Mouse (Mus musculus) heart, embryonic 11.5 days (tissue): Measurements from ENCODE around the gene Ddx20. TPM values are rescaled to one million over a fixed set of nuclear protein-coding genes. Genes with fewer than 3 reads are reported as not detected.

Source experiments
- ATAC-seq: fragments of 200-750 bp; cut with Nextera tagmentation; replicated peaks from 2 replicates; pipeline ENCODE4 v1.8.0; 2017; ENCODE audit warnings: moderate library complexity; ENCODE audit not compliant: insufficient number of reproducible peaks, low FRiP score, low TSS enrichment
- H3K27ac ChIP-seq: fragments of 300-500 bp; sonication (generic); 2 replicates; pipeline ENCODE4 v1.5.1; 2014; ENCODE audit warnings: mild to moderate bottlenecking, low read depth, low read length
- H3K27me3 ChIP-seq: fragments of 300-500 bp; sonication (generic); 2 replicates; pipeline ENCODE4 v1.6.1; 2014; ENCODE audit warnings: mild to moderate bottlenecking, low read length, mixed read lengths; ENCODE audit not compliant: control insufficient read depth, insufficient read depth
- H3K36me3 ChIP-seq: fragments of 300-500 bp; sonication (generic); 2 replicates; pipeline ENCODE4 v1.6.1; 2014; ENCODE audit warnings: mild to moderate bottlenecking, low read length, moderate library complexity, mixed read lengths; ENCODE audit not compliant: control insufficient read depth, insufficient read depth
- H3K4me1 ChIP-seq: fragments of 300-500 bp; sonication (generic); 2 replicates; pipeline ENCODE4 v1.6.1; 2014; ENCODE audit warnings: low read length; ENCODE audit not compliant: control insufficient read depth, insufficient read depth
- H3K4me2 ChIP-seq: fragments of 300-500 bp; sonication (generic); 2 replicates; pipeline ENCODE4 v1.6.1; 2014; ENCODE audit warnings: mild to moderate bottlenecking, moderate library complexity
- H3K4me3 ChIP-seq: fragments of 300-500 bp; sonication (generic); 2 replicates; pipeline ENCODE4 v1.5.1; 2014; ENCODE audit warnings: low read depth, low read length
- H3K9ac ChIP-seq: fragments of 300-500 bp; sonication (generic); 2 replicates; pipeline ENCODE4 v1.6.1; 2014; ENCODE audit warnings: mild to moderate bottlenecking, low read depth, low read length, moderate library complexity
- H3K9me3 ChIP-seq: fragments of 300-500 bp; sonication (generic); replicated peaks from 2 replicates; pipeline ENCODE4 v1.6.1; 2016; ENCODE audit warnings: low read length; ENCODE audit not compliant: control insufficient read depth
- WGBS: fragments of 180-500 bp; shearing (Covaris S2); extraction: QIAGEN DNeasy Blood & Tissue Kit; methylation state at CpG from one replicate; pipeline ENCODE4 v1.1.7; 2014; ENCODE audit not compliant: insufficient replicate concordance; 5-methylcytosine and 5-hydroxymethylcytosine counted together
- polyA plus RNA-seq: library from polyadenylated mRNA; unstranded; fragments of >200 nt; fragmentation: Nextera tagmentation; extraction: Ambion mirVana; gene quantifications from 2 replicates; pipeline ENCODE4 v1.2.1, GENCODE M21; 2014

Ddx20 gene
- polyA plus RNA-seq, 1 experiment from 2014 or later, result 23.6 TPM

GRCm38 (mm10) chr3:105693327-105694080, 6.1 kb upstream of the Ddx20 start:
- H3K27me3 ChIP-seq, result peaks cover 11% of the 10 kb centered on the region; the same call in 1 of the 2 replicates
- H3K27ac ChIP-seq, result no peak overlapping the region
- no peak overlapping the region for H3K9ac ChIP-seq
- peaks cover 19% of the 10 kb centered on the region for H3K4me1 ChIP-seq
- no peak overlapping the region for H3K4me3 ChIP-seq
- no peaks in the 10 kb centered on the region for H3K36me3 ChIP-seq
- H3K4me2 ChIP-seq, result no peak overlapping the region
- WGBS, result 55% methylated on average over 14 of the region's 14 CpGs
- no peaks in the 10 kb centered on the region for H3K9me3 ChIP-seq
- no peak for ATAC-seq

- Histone ChIP-seq H3K9me3 (no peaks in the 10 kb centered on the region), H3K4me3 (no peak overlapping the region), H3K36me3 (no peaks in the 10 kb centered on the region), H3K4me1 (peaks cover 8% of the 10 kb centered on the region), H3K27ac (no peak overlapping the region), H3K9ac (no peak overlapping the region), H3K4me2 (no peak overlapping the region), H3K27me3 (peaks cover 4% of the 10 kb centered on the region; the same call in 1 of the 2 replicates)
- WGBS, result 88% methylated on average over 2 of the region's 2 CpGs
- ATAC-seq, result no peak
Observed at GRCm38 (mm10) chr3:105688536-105688935, 1.2 kb upstream of the Ddx20 start.

DNA sequence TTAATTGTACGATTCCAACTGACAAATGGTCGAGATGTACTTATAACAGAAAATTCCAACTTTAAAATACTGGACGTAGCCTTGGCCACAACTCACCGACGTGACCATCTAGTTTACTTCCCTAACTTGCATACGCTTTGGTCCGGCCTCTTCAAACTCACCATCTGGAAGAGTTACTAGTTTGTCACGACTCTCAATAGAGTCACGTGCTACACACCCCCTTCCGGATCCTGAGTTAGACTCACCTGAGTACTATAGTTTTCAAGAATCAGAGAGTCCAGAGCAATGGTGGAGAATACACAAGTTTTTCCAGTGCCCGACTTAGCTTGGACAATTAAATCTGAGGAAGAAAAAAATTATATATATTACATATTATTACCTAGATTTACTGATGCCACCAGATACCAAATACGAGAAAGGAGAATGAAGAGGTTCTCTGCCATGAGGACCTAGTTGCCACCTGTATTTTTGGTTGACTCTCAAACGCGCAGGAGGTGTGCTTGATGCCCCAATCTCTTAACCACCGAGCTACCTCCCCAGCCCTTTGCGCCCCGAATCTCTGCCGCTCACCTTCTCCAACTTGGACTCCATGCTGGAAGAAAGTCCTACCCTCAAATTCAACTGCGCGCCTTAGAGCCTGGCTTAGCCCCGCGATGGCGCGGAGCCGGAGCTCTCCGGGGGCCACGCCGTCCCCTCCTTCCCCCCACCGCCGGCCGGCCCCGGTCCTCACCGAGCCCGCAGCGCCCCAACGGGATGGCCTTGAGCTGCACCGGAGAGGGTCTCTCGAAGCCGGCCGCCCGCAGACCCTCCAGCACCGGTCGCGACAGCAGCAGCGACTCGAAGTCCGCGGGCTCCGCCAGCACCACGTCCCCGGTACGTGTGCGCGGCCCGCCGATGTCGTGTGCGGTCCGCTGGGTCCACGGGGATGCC, 715 bp downstream of the Ddx20 start:
- peak overlapping the region; percentile 91 for H3K4me3 ChIP-seq
- H3K27me3 ChIP-seq, result no peaks in the 10 kb centered on the region
- H3K9me3 ChIP-seq, result no peaks in the 10 kb centered on the region
- 8% methylated on average over 60 of the region's 60 CpGs for WGBS
- peak overlapping the region; percentile 83 for H3K4me2 ChIP-seq
- peak overlapping the region; percentile 96 for H3K9ac ChIP-seq
- H3K36me3 ChIP-seq, result peaks cover 4% of the 10 kb centered on the region; the same call in 1 of the 2 replicates
- peaks cover 6% of the 10 kb centered on the region; the same call in 1 of the 2 replicates for H3K4me1 ChIP-seq
- peak overlapping the region; percentile 77 for H3K27ac ChIP-seq
- ATAC-seq, result peak; percentile 68

DNA sequence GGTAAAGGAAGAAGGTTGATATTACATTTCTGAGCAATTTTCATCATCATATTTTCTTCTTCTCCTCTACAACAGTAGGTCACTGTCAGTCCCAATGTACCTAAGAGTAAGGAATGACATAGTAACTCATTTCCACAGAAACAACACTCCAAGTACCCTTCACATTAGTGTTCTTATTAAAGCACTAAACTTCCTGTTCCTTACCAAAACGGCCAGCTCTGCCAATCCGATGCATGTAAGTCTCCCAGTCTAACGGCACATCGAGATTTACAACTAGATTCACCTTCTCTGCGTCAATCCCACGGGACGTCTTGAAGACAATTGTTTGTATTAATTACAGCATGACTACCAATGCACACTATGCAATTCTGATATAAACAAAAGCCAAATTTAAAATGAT, 7.0 kb downstream of the Ddx20 start:
- 91% methylated on average over 7 of the region's 7 CpGs for WGBS
- Histone ChIP-seq H3K9me3 (no peaks in the 10 kb centered on the region), H3K36me3 (peaks cover 15% of the 10 kb centered on the region; the same call in 1 of the 2 replicates), H3K27me3 (no peaks in the 10 kb centered on the region), H3K9ac (no peak overlapping the region), H3K4me3 (no peak overlapping the region), H3K4me2 (no peak overlapping the region), H3K4me1 (no peaks in the 10 kb centered on the region), H3K27ac (no peak overlapping the region)
- no peak for ATAC-seq

GRCm38 (mm10) chr3:105675932-105676331, 11.4 kb downstream of the Ddx20 start:
- H3K27me3 ChIP-seq, result no peaks in the 10 kb centered on the region
- 49% methylated on average over 2 of the region's 2 CpGs for WGBS
- no peak overlapping the region for H3K4me2 ChIP-seq
- no peak for ATAC-seq
- H3K9me3 ChIP-seq, result no peaks in the 10 kb centered on the region
- no peak overlapping the region for H3K27ac ChIP-seq
- no peak overlapping the region for H3K9ac ChIP-seq
- no peak overlapping the region for H3K4me3 ChIP-seq
- peaks cover 11% of the 10 kb centered on the region; the same call in 1 of the 2 replicates for H3K36me3 ChIP-seq
- no peaks in the 10 kb centered on the region for H3K4me1 ChIP-seq

DNA sequence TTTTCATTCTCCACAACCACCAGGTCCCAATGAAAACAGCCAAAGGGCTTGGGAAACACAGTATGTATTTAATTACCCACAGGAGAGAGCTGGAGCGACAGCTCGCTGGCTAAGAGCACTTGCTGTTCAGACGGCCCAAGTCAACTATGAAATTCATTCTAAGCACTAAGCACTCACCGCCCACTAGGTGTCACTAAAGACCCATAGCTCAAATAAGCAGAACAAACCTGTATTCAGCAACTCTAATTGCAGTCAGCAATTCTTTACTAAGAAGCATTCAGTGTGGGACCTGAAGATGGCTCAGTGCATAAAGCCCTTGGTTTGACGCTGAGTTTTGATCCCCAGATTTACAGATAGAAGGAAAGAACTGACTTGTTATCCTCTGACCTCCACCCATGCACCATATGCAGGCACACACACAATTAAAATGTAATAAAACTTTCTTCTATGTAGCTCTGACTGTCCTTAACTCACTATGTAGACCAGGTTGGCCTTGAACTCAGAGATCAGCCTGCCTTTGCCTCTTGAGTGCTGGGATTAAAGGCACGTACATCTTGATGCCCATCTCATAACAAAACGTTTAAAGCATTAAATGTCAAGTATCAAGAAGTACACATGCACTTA, 12.7 kb downstream of the Ddx20 start:
- Histone ChIP-seq H3K27ac (no peak overlapping the region), H3K27me3 (no peaks in the 10 kb centered on the region), H3K9me3 (no peaks in the 10 kb centered on the region), H3K4me2 (no peak overlapping the region), H3K9ac (no peak overlapping the region), H3K4me3 (no peak overlapping the region), H3K36me3 (peaks cover 11% of the 10 kb centered on the region; the same call in 1 of the 2 replicates), H3K4me1 (no peaks in the 10 kb centered on the region)
- ATAC-seq, result 0 out of 2 replicates have a peak, but pooled peaks have one; percentile 18
- 21% methylated on average over 7 of the region's 7 CpGs for WGBS

DNA sequence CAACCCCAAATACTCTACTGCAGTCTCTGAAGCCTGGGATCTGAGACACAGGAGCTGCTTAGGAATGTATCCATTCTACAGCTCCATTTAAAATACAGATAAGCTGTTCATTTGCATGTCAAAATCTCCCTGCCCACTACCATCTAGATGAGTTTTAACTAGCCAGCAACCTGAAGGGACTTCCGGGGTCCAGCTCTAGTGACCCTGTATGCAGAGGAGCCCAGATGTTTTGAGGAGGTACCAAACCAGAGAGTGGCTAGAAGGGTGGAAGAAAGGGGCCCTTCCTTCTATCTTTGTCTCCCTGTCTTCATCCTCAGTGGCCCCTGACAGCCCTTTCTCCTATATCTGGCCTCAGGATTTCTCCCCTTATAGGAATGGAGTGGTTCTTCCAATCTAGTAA, 16.6 kb downstream of the Ddx20 start:
- Histone ChIP-seq H3K4me2 (no peak overlapping the region), H3K9ac (no peak overlapping the region), H3K4me3 (no peak overlapping the region), H3K4me1 (no peaks in the 10 kb centered on the region), H3K27ac (no peak overlapping the region), H3K36me3 (no peaks in the 10 kb centered on the region), H3K9me3 (no peaks in the 10 kb centered on the region), H3K27me3 (no peaks in the 10 kb centered on the region)
- WGBS, result 80% methylated on average over 1 of the region's 1 CpGs
- no peak for ATAC-seq

GRCm38 (mm10) chr3:105669776-105670175, 17.6 kb downstream of the Ddx20 start:
- Histone ChIP-seq H3K36me3 (no peaks in the 10 kb centered on the region), H3K4me2 (no peak overlapping the region), H3K9ac (no peak overlapping the region), H3K27me3 (no peaks in the 10 kb centered on the region), H3K27ac (no peak overlapping the region), H3K4me3 (no peak overlapping the region), H3K4me1 (no peaks in the 10 kb centered on the region), H3K9me3 (no peaks in the 10 kb centered on the region)
- ATAC-seq, result no peak
- WGBS, result 77% methylated on average over 3 of the region's 3 CpGs
